Comparison of ENCODE assay signal across 8 mouse cellular contexts in genomic region chr1:72535725-72536571, GRCm38 (mm10). TPM values are rescaled to one million over a fixed set of nuclear protein-coding genes. Genes with fewer than 3 reads are reported as not detected.
A peak's percentile ranks its signal among the peaks of the same experiment; 100 is the strongest.
DNase-seq lines count a peak whose midpoint lies in the region; ATAC-seq and TF ChIP-seq lines count a peak whose summit lies in the region.
"Had no signal": no experiment of that assay in that cellular context is flagged by ENCODE, and none has a peak within 500 bp of the region (broad histone marks: within the 10 kb centered on the region; RNA-seq: fewer than 3 reads in every experiment).

No protein-coding gene starts in this region.

- no peak overlapping the region for H3K27ac ChIP-seq in heart, postnatal 0 days (ENCODE audit: low read depth)
- H3K27ac ChIP-seq in limb, embryonic 10.5 days, result no peak overlapping the region

- peaks cover 34% of the 10 kb centered on the region for H3K27me3 ChIP-seq in heart, postnatal 0 days (ENCODE audit: control insufficient read depth, insufficient read depth, low read length)
- H3K27me3 ChIP-seq in limb, embryonic 10.5 days (ENCODE audit: low read depth, poor library complexity, severe bottlenecking), result peaks cover 53% of the 10 kb centered on the region

- H3K4me3 ChIP-seq in heart, postnatal 0 days (ENCODE audit: low read depth, low read length), result peak overlapping the region; percentile 29
- peak overlapping the region; percentile 36 for H3K4me3 ChIP-seq in limb, embryonic 10.5 days

- no peak overlapping the region for H3K9ac ChIP-seq in heart, postnatal 0 days (replicated peaks; ENCODE audit: low read depth, low read length)

- DNase-seq in layer of hippocampus, adult 11-12 months (ENCODE audit: low spot score), result peak; percentile 31
- no peak for DNase-seq in layer of hippocampus, adult 9-10 months (ENCODE audit: low spot score)
- peak; percentile 79 to 83 for DNase-seq in cerebellum, postnatal 10 days
- no peak for DNase-seq in heart, postnatal 0 days (ENCODE audit: low spot score)
- no peak for DNase-seq in limb, embryonic 10.5 days (ENCODE audit: low spot score)
- DNase-seq in right cerebral cortex, postnatal 14 days, result peak; percentile 51
- DNase-seq in yolk sac, embryonic 10.5 days (ENCODE audit: low spot score), result no peak

- TF ChIP-seq CTCF in heart, postnatal 0 days (IDR thresholded peaks at IDR 0.05; ENCODE audit: low read depth), result no peak

- no peaks in the 10 kb centered on the region for H3K9me3 ChIP-seq in heart, postnatal 0 days (replicated peaks; ENCODE audit: control insufficient read depth, low read length)
- no peaks in the 10 kb centered on the region for H3K9me3 ChIP-seq in limb, embryonic 10.5 days (replicated peaks)

- H3K4me2 ChIP-seq in heart, postnatal 0 days (ENCODE audit: low read depth, low read length), result peak overlapping the region; percentile 53

- peaks cover 8% of the 10 kb centered on the region; the same call in 1 of the 2 replicates for H3K4me1 ChIP-seq in heart, postnatal 0 days (ENCODE audit: control insufficient read depth, insufficient read depth)
- peaks cover 14% of the 10 kb centered on the region for H3K4me1 ChIP-seq in limb, embryonic 10.5 days

- no peaks in the 10 kb centered on the region for H3K36me3 ChIP-seq in heart, postnatal 0 days (replicated peaks; ENCODE audit: control insufficient read depth, insufficient read depth, low read length)
- no peaks in the 10 kb centered on the region for H3K36me3 ChIP-seq in limb, embryonic 10.5 days

- TF ChIP-seq EP300 in heart, postnatal 0 days (IDR thresholded peaks at IDR 0.05; ENCODE audit: low read depth), result no peak

- WGBS in heart, postnatal 0 days, result 2% methylated on average over 31 of the region's 36 CpGs
- WGBS in limb, embryonic 10.5 days, result 1% methylated on average over 34 of the region's 36 CpGs

- peak; percentile 33; the same call in 1 of the 2 replicates for ATAC-seq in heart, postnatal 0 days (ENCODE audit: insufficient read depth, low read depth)

RNA-seq across cellular contexts. Expression of gene March4, which starts 0.8 kb away (rescaled TPM):
- total RNA-seq in heart, postnatal 0 days (2014; rRNA removed; ENCODE audit: low replicate concordance), result not detected in 2 replicates
- polyA plus RNA-seq in heart, postnatal 0 days (2015; fragmentation: Nextera tagmentation; extraction: Ambion mirVana), result 0.03 TPM in 1 of 2 replicates, not detected in the other
- not detected in 2 replicates for polyA plus RNA-seq in limb, embryonic 10.5 days (2016; fragmentation: Nextera tagmentation; extraction: Ambion mirVana)
- polyA plus RNA-seq: liver, embryonic 16.5 days had no signal

RNA-seq across cellular contexts. Expression of gene Smarcal1, which starts 47.1 kb away (rescaled TPM):
- 31.9 and 36.7 TPM in 2 replicates for total RNA-seq in heart, postnatal 0 days (2014; rRNA removed; ENCODE audit: low replicate concordance)
- polyA plus RNA-seq in heart, postnatal 0 days (2015; fragmentation: Nextera tagmentation; extraction: Ambion mirVana), result 9.8 and 11.0 TPM in 2 replicates
- 30.4 and 34.8 TPM in 2 replicates for polyA plus RNA-seq in limb, embryonic 10.5 days (2016; fragmentation: Nextera tagmentation; extraction: Ambion mirVana)

Comparison
In these comparisons a context has a peak if more than half of its experiments do, and no peak if none do; other contexts are left out.
1. DNase-seq: peak in layer of hippocampus, adult 11-12 months (single experiment), cerebellum, postnatal 10 days (2 of 2) and right cerebral cortex, postnatal 14 days (single experiment); none in layer of hippocampus, adult 9-10 months (single experiment), heart, postnatal 0 days (single experiment), limb, embryonic 10.5 days (single experiment) and yolk sac, embryonic 10.5 days (single experiment).